Mouse (Mus musculus): Measurements from ENCODE around the gene Gm11554. TPM values are rescaled to one million over a fixed set of nuclear protein-coding genes. Genes with fewer than 3 reads are reported as not detected.

Gm11554 gene
- polyA plus RNA-seq, 1 experiment = not detected

- Histone ChIP-seq H3K27me3 (ENCODE audit: control insufficient read depth, insufficient read depth, low read length, poor library complexity, severe bottlenecking) (no peaks in the 10 kb centered on the region; the same call in 1 of the 2 replicates), H3K36me3 (ENCODE audit: control insufficient read depth, insufficient read depth, low read length, poor library complexity, severe bottlenecking) (no peaks in the 10 kb centered on the region), H3K9ac (ENCODE audit: low read depth, poor library complexity, severe bottlenecking) (no peak overlapping the region), H3K9me3 (replicated peaks; ENCODE audit: control insufficient read depth, insufficient read depth, low read length, poor library complexity, severe bottlenecking) (no peaks in the 10 kb centered on the region), H3K4me1 (ENCODE audit: control insufficient read depth, insufficient read depth, low read length) (no peaks in the 10 kb centered on the region), H3K4me3 (ENCODE audit: low read depth, low read length) (no peak overlapping the region), H3K27ac (ENCODE audit: insufficient read depth, low read length) (no peak overlapping the region)
- no peak for TF ChIP-seq CTCF (IDR thresholded peaks at IDR 0.05; ENCODE audit: low read depth, low read length)
- no peak for TF ChIP-seq EP300 (IDR thresholded peaks at IDR 0.05; ENCODE audit: insufficient read depth, low read depth, low read length)
- TF ChIP-seq POLR2A (IDR thresholded peaks at IDR 0.05; ENCODE audit: insufficient read depth, low read length) = no peak
Observed at GRCm38 (mm10) chr11:99758877-99759276, 45.4 kb downstream of the Gm11554 start.

Other genes with a start within 250 kb of the Gm11554 start
- not detected in 2 replicates for gene Krtap3-2, start 247.6 kb downstream of the Gm11554 start, polyA plus RNA-seq (2011; ENCODE audit: insufficient read depth, insufficient read length, low read depth, missing spikeins)
- not detected in 2 replicates for gene Gm11939, start 245.0 kb downstream of the Gm11554 start, polyA plus RNA-seq (2011; ENCODE audit: insufficient read depth, insufficient read length, low read depth, missing spikeins)
- not detected in 2 replicates for gene Krtap3-1, start 237.8 kb downstream of the Gm11554 start, polyA plus RNA-seq (2011; ENCODE audit: insufficient read depth, insufficient read length, low read depth, missing spikeins)
- gene Krtap1-5, start 223.4 kb downstream of the Gm11554 start, polyA plus RNA-seq (2011; ENCODE audit: insufficient read depth, insufficient read length, low read depth, missing spikeins) = not detected in 2 replicates
- not detected in 2 replicates for gene Krtap1-4, start 220.8 kb downstream of the Gm11554 start, polyA plus RNA-seq (2011; ENCODE audit: insufficient read depth, insufficient read length, low read depth, missing spikeins)
- not detected in 2 replicates for gene Krtap1-3, start 213.1 kb downstream of the Gm11554 start, polyA plus RNA-seq (2011; ENCODE audit: insufficient read depth, insufficient read length, low read depth, missing spikeins)
- not detected in 2 replicates for gene Krtap9-3, start 206.3 kb downstream of the Gm11554 start, polyA plus RNA-seq (2011; ENCODE audit: insufficient read depth, insufficient read length, low read depth, missing spikeins)
- gene Gm11938, start 201.1 kb downstream of the Gm11554 start, polyA plus RNA-seq (2011; ENCODE audit: insufficient read depth, insufficient read length, low read depth, missing spikeins) = not detected in 2 replicates
- not detected in 2 replicates for gene Gm11937, start 194.3 kb downstream of the Gm11554 start, polyA plus RNA-seq (2011; ENCODE audit: insufficient read depth, insufficient read length, low read depth, missing spikeins)
- gene Krtap2-4, start 189.6 kb downstream of the Gm11554 start, polyA plus RNA-seq (2011; ENCODE audit: insufficient read depth, insufficient read length, low read depth, missing spikeins) = not detected in 2 replicates
- gene Gm11562, start 184.0 kb downstream of the Gm11554 start, polyA plus RNA-seq (2011; ENCODE audit: insufficient read depth, insufficient read length, low read depth, missing spikeins) = not detected in 2 replicates
- not detected in 2 replicates for gene Krtap4-1, start 176.2 kb downstream of the Gm11554 start, polyA plus RNA-seq (2011; ENCODE audit: insufficient read depth, insufficient read length, low read depth, missing spikeins)
- not detected in 2 replicates for gene Krtap4-2, start 169.4 kb downstream of the Gm11554 start, polyA plus RNA-seq (2011; ENCODE audit: insufficient read depth, insufficient read length, low read depth, missing spikeins)
- not detected in 2 replicates for gene Krtap4-7, start 160.4 kb downstream of the Gm11554 start, polyA plus RNA-seq (2011; ENCODE audit: insufficient read depth, insufficient read length, low read depth, missing spikeins)
- not detected in 2 replicates for gene Gm11555, start 154.2 kb downstream of the Gm11554 start, polyA plus RNA-seq (2011; ENCODE audit: insufficient read depth, insufficient read length, low read depth, missing spikeins)
- not detected in 2 replicates for gene Gm11563, start 145.5 kb downstream of the Gm11554 start, polyA plus RNA-seq (2011; ENCODE audit: insufficient read depth, insufficient read length, low read depth, missing spikeins)
- not detected in 2 replicates for gene Krtap4-6, start 138.5 kb downstream of the Gm11554 start, polyA plus RNA-seq (2011; ENCODE audit: insufficient read depth, insufficient read length, low read depth, missing spikeins)
- gene Gm14190, start 113.7 kb downstream of the Gm11554 start, polyA plus RNA-seq (2011; ENCODE audit: insufficient read depth, insufficient read length, low read depth, missing spikeins) = not detected in 2 replicates
- gene Gm14180, start 70.2 kb downstream of the Gm11554 start, polyA plus RNA-seq (2011; ENCODE audit: insufficient read depth, insufficient read length, low read depth, missing spikeins) = not detected in 2 replicates
- gene Gm11595, start 31.5 kb downstream of the Gm11554 start, polyA plus RNA-seq (2011; ENCODE audit: insufficient read depth, insufficient read length, low read depth, missing spikeins) = not detected in 2 replicates
- not detected in 2 replicates for gene Krtap4-8, start 23.7 kb downstream of the Gm11554 start, polyA plus RNA-seq (2011; ENCODE audit: insufficient read depth, insufficient read length, low read depth, missing spikeins)
- not detected in 2 replicates for gene Krtap4-9, start 19.2 kb downstream of the Gm11554 start, polyA plus RNA-seq (2011; ENCODE audit: insufficient read depth, insufficient read length, low read depth, missing spikeins)
- gene Gm11596, start 11.0 kb downstream of the Gm11554 start, polyA plus RNA-seq (2011; ENCODE audit: insufficient read depth, insufficient read length, low read depth, missing spikeins) = not detected in 2 replicates
- not detected in 2 replicates for gene Gm11569, start 5.5 kb downstream of the Gm11554 start, polyA plus RNA-seq (2011; ENCODE audit: insufficient read depth, insufficient read length, low read depth, missing spikeins)
- not detected in 2 replicates for gene Krtap4-13, start 5.4 kb upstream of the Gm11554 start, polyA plus RNA-seq (2011; ENCODE audit: insufficient read depth, insufficient read length, low read depth, missing spikeins)
- not detected in 2 replicates for gene Gm11564, start 11.2 kb upstream of the Gm11554 start, polyA plus RNA-seq (2011; ENCODE audit: insufficient read depth, insufficient read length, low read depth, missing spikeins)
- not detected in 2 replicates for gene 2300003K06Rik, start 33.6 kb upstream of the Gm11554 start, polyA plus RNA-seq (2011; ENCODE audit: insufficient read depth, insufficient read length, low read depth, missing spikeins)
- gene Krtap4-16, start 47.2 kb upstream of the Gm11554 start, polyA plus RNA-seq (2011; ENCODE audit: insufficient read depth, insufficient read length, low read depth, missing spikeins) = not detected in 2 replicates
- not detected in 2 replicates for gene Gm11568, start 53.5 kb upstream of the Gm11554 start, polyA plus RNA-seq (2011; ENCODE audit: insufficient read depth, insufficient read length, low read depth, missing spikeins)
- not detected in 2 replicates for gene Gm11559, start 60.0 kb upstream of the Gm11554 start, polyA plus RNA-seq (2011; ENCODE audit: insufficient read depth, insufficient read length, low read depth, missing spikeins)
- not detected in 2 replicates for gene Krtap9-1, start 68.9 kb upstream of the Gm11554 start, polyA plus RNA-seq (2011; ENCODE audit: insufficient read depth, insufficient read length, low read depth, missing spikeins)
- gene Gm11567, start 74.7 kb upstream of the Gm11554 start, polyA plus RNA-seq (2011; ENCODE audit: insufficient read depth, insufficient read length, low read depth, missing spikeins) = not detected in 2 replicates
- not detected in 2 replicates for gene Krtap31-1, start 103.5 kb upstream of the Gm11554 start, polyA plus RNA-seq (2011; ENCODE audit: insufficient read depth, insufficient read length, low read depth, missing spikeins)
- not detected in 2 replicates for gene Gm11565, start 110.3 kb upstream of the Gm11554 start, polyA plus RNA-seq (2011; ENCODE audit: insufficient read depth, insufficient read length, low read depth, missing spikeins)
- not detected in 2 replicates for gene Krtap31-2, start 131.8 kb upstream of the Gm11554 start, polyA plus RNA-seq (2011; ENCODE audit: insufficient read depth, insufficient read length, low read depth, missing spikeins)
- gene Krtap9-5, start 144.0 kb upstream of the Gm11554 start, polyA plus RNA-seq (2011; ENCODE audit: insufficient read depth, insufficient read length, low read depth, missing spikeins) = not detected in 2 replicates
- gene Krtap29-1, start 174.6 kb upstream of the Gm11554 start, polyA plus RNA-seq (2011; ENCODE audit: insufficient read depth, insufficient read length, low read depth, missing spikeins) = not detected in 2 replicates
- not detected in 2 replicates for gene Krtap16-1, start 182.2 kb upstream of the Gm11554 start, polyA plus RNA-seq (2011; ENCODE audit: insufficient read depth, insufficient read length, low read depth, missing spikeins)
- not detected in 2 replicates for gene Krtap17-1, start 189.5 kb upstream of the Gm11554 start, polyA plus RNA-seq (2011; ENCODE audit: insufficient read depth, insufficient read length, low read depth, missing spikeins)
- not detected in 2 replicates for gene Krt33a, start 211.8 kb upstream of the Gm11554 start, polyA plus RNA-seq (2011; ENCODE audit: insufficient read depth, insufficient read length, low read depth, missing spikeins)
- gene Krt33b, start 225.4 kb upstream of the Gm11554 start, polyA plus RNA-seq (2011; ENCODE audit: insufficient read depth, insufficient read length, low read depth, missing spikeins) = not detected in 2 replicates
- not detected in 2 replicates for gene Krt34, start 237.1 kb upstream of the Gm11554 start, polyA plus RNA-seq (2011; ENCODE audit: insufficient read depth, insufficient read length, low read depth, missing spikeins)
- not detected in 2 replicates for gene Krt31, start 246.1 kb upstream of the Gm11554 start, polyA plus RNA-seq (2011; ENCODE audit: insufficient read depth, insufficient read length, low read depth, missing spikeins)

All from ES-Bruce4 (cell line).